4 mouse cellular contexts compared by ENCODE assay signal in genomic region chrX:127524543-127524942, GRCm38 (mm10).
DNase-seq lines count a peak whose midpoint lies in the region.
"Not testable (repeated sequence)": the region's sequence is repeated elsewhere in the genome, so short reads cannot be mapped to it uniquely, and the experiment has no call there.

No protein-coding gene starts in this region.

- H3K4me3 ChIP-seq in ES-E14 (ENCODE audit: insufficient read depth in 1 of 2, low read depth in 1 of 2, low read length in 2 of 2, poor library complexity in 1 of 2, severe bottlenecking in 1 of 2): not testable (repeated sequence)

- not testable (repeated sequence) for H3K9ac ChIP-seq in ES-E14 (ENCODE audit: insufficient read depth, low read depth, low read length, poor library complexity, severe bottlenecking)

- peak; percentile 54 for DNase-seq in ES-CJ7 (ENCODE audit: low read depth, low spot score)
- not testable (repeated sequence) for DNase-seq in ES-E14 (ENCODE audit: low read depth, low spot score)
- DNase-seq in R1 (ENCODE audit: low read depth, low spot score): peak; percentile 82
- peak; percentile 58 for DNase-seq in ZHBTc4 (ENCODE audit: low read depth, low spot score)

- H3K9me3 ChIP-seq in ES-E14 (ENCODE audit: control insufficient read depth, insufficient read depth, low read depth, low read length): not testable (repeated sequence)

- not testable (repeated sequence) for H3K36me3 ChIP-seq in ES-E14 (ENCODE audit: control insufficient read depth, insufficient read depth, low read length, poor library complexity, severe bottlenecking)

- in situ Hi-C loops in ES-E14 (cut with MboI; ENCODE audit: low sequenced_read_pairs in 2 of 2, unreplicated experiment in 2 of 2): not testable (repeated sequence)

- not testable (repeated sequence) for H3K4me1 ChIP-seq in ES-E14 (ENCODE audit: control insufficient read depth in 2 of 2, insufficient read depth in 2 of 2, low read length in 2 of 2, poor library complexity in 1 of 2)

- H3K27ac ChIP-seq in ES-E14 (ENCODE audit: insufficient read depth, low read depth, low read length, poor library complexity, severe bottlenecking): peak overlapping the region; percentile 43; the same call in 1 of the 2 replicates
